Mouse (Mus musculus): ENCODE results near the gene Ndufb7. TPM values are rescaled to one million over a fixed set of nuclear protein-coding genes. Genes with fewer than 3 reads are reported as not detected.

The Ndufb7 gene
- polyA plus RNA-seq, 1 experiment from 2014 or later: 362 TPM

DNA sequence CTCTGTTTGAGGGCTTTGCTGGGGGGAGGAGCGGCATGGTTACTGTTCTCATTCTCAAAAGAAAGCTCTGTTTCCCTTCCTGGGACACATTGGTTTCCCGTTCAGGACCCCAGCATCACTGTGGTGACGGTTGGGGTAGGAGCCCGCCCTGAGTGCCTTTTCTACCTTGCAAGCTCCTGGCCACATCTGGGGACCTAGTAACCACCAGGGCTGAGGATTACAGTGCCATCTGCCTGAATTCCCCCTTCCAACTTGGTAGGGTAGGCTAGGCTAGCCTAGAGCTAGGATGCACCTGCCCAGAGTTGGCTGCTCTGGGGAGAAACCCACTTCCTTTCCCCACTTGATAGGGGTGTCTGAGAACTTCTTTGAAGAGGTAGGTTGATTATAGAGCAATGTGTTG is 45.5 kb downstream of the Ndufb7 start:
- WGBS: 91% methylated on average over 4 of the region's 4 CpGs
- Histone ChIP-seq H3K27ac (replicated peaks) (no peak overlapping the region), H3K4me3 (replicated peaks) (no peak overlapping the region), H3K4me1 (peaks cover 29% of the 10 kb centered on the region), H3K4me2 (no peak overlapping the region), H3K9me3 (replicated peaks) (no peaks in the 10 kb centered on the region), H3K27me3 (replicated peaks) (no peaks in the 10 kb centered on the region), H3K9ac (replicated peaks) (no peak overlapping the region), H3K36me3 (peaks cover 44% of the 10 kb centered on the region)
- no peak for ATAC-seq (ENCODE audit: low FRiP score)

- H3K4me1 ChIP-seq: peaks cover 24% of the 10 kb centered on the region
- H3K27ac ChIP-seq (replicated peaks): no peak overlapping the region
- H3K4me3 ChIP-seq (replicated peaks): no peak overlapping the region
- ATAC-seq (ENCODE audit: low FRiP score): no peak
- no peaks in the 10 kb centered on the region for H3K27me3 ChIP-seq (replicated peaks)
- H3K36me3 ChIP-seq: peaks cover 44% of the 10 kb centered on the region
- H3K4me2 ChIP-seq: no peak overlapping the region
- no peaks in the 10 kb centered on the region for H3K9me3 ChIP-seq (replicated peaks)
- 98% methylated on average over 4 of the region's 4 CpGs for WGBS
- no peak overlapping the region for H3K9ac ChIP-seq (replicated peaks)
These were observed 47.2 kb downstream of the Ndufb7 start for GRCm38 (mm10) chr8:83613695-83614094.

DNA sequence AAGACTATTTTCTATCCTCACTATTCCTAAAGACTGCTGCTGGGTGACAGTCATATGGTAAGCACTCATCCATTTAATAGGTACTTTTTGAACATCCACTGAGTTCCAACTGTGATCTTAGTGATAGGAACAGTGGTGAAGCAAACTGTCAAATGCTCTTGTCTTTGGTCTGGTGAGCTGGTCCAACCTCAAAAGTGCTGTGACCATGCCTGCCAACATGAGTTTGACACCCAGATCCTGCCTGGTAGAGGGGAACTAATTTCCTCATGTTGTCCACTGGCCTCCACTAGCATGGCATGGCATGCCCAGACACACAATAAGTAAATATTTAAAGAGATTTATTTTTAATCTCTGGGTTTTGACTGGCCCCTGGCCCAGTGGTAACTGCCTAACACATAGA is 50.2 kb downstream of the Ndufb7 start:
- no peak for ATAC-seq (ENCODE audit: low FRiP score)
- Histone ChIP-seq H3K27me3 (replicated peaks) (no peaks in the 10 kb centered on the region), H3K4me1 (0 out of 2 replicates have a peak, but pooled peaks cover under 1% of the 10 kb centered on the region), H3K9me3 (replicated peaks) (no peaks in the 10 kb centered on the region), H3K9ac (replicated peaks) (no peak overlapping the region), H3K4me3 (replicated peaks) (no peak overlapping the region), H3K4me2 (no peak overlapping the region), H3K27ac (replicated peaks) (no peak overlapping the region), H3K36me3 (peaks cover 27% of the 10 kb centered on the region)

- peaks cover 22% of the 10 kb centered on the region for H3K36me3 ChIP-seq
- 94% methylated on average over 2 of the region's 2 CpGs for WGBS
- 0 out of 2 replicates have a peak, but pooled peaks cover 5% of the 10 kb centered on the region for H3K4me1 ChIP-seq
- no peak overlapping the region for H3K9ac ChIP-seq (replicated peaks)
- no peak overlapping the region for H3K27ac ChIP-seq (replicated peaks)
- no peaks in the 10 kb centered on the region for H3K27me3 ChIP-seq (replicated peaks)
- no peak overlapping the region for H3K4me3 ChIP-seq (replicated peaks)
- H3K9me3 ChIP-seq (replicated peaks): no peaks in the 10 kb centered on the region
- no peak overlapping the region for H3K4me2 ChIP-seq
- ATAC-seq (ENCODE audit: low FRiP score): no peak
These were observed 50.6 kb downstream of the Ndufb7 start for GRCm38 (mm10) chr8:83617111-83617510.

- H3K9me3 ChIP-seq (replicated peaks): no peaks in the 10 kb centered on the region
- H3K4me1 ChIP-seq: 0 out of 2 replicates have a peak, but pooled peaks cover 9% of the 10 kb centered on the region
- WGBS: 97% methylated on average over 2 of the region's 2 CpGs
- H3K36me3 ChIP-seq: peaks cover 9% of the 10 kb centered on the region; the same call in 1 of the 2 replicates
- no peaks in the 10 kb centered on the region for H3K27me3 ChIP-seq (replicated peaks)
- no peak overlapping the region for H3K27ac ChIP-seq (replicated peaks)
- H3K4me3 ChIP-seq (replicated peaks): no peak overlapping the region
- no peak overlapping the region for H3K4me2 ChIP-seq
- H3K9ac ChIP-seq (replicated peaks): no peak overlapping the region
- no peak for ATAC-seq (ENCODE audit: low FRiP score)
These were observed 52.1 kb downstream of the Ndufb7 start for GRCm38 (mm10) chr8:83618566-83618965.

- Histone ChIP-seq H3K4me3 (replicated peaks) (no peak overlapping the region), H3K4me1 (0 out of 2 replicates have a peak, but pooled peaks cover 9% of the 10 kb centered on the region), H3K36me3 (no peaks in the 10 kb centered on the region), H3K4me2 (no peak overlapping the region), H3K27ac (replicated peaks) (no peak overlapping the region), H3K27me3 (replicated peaks) (no peaks in the 10 kb centered on the region), H3K9ac (replicated peaks) (no peak overlapping the region), H3K9me3 (replicated peaks) (no peaks in the 10 kb centered on the region)
- ATAC-seq (ENCODE audit: low FRiP score): no peak
- 91% methylated on average over 9 of the region's 9 CpGs for WGBS
These were observed 53.3 kb downstream of the Ndufb7 start for GRCm38 (mm10) chr8:83619568-83620285.

Other genes with a start within 250 kb of the Ndufb7 start
- gene Elmod2, start 234.2 kb upstream of the Ndufb7 start, polyA plus RNA-seq (2015; fragmentation: Nextera tagmentation; extraction: Ambion mirVana): 17.9 and 19.7 TPM in 2 replicates
- gene Mgat4d, start 218.2 kb upstream of the Ndufb7 start, polyA plus RNA-seq (2015; fragmentation: Nextera tagmentation; extraction: Ambion mirVana): not detected in 2 replicates
- 15.9 and 17.2 TPM in 2 replicates for gene Clgn, start 176.8 kb upstream of the Ndufb7 start, polyA plus RNA-seq (2015; fragmentation: Nextera tagmentation; extraction: Ambion mirVana)
- 272 and 290 TPM in 2 replicates for gene Scoc, start 108.3 kb upstream of the Ndufb7 start, polyA plus RNA-seq (2015; fragmentation: Nextera tagmentation; extraction: Ambion mirVana)
- gene Olfr370, start 30.9 kb upstream of the Ndufb7 start, polyA plus RNA-seq (2015; fragmentation: Nextera tagmentation; extraction: Ambion mirVana): not detected in 2 replicates
- gene Tecr, start 41.3 kb downstream of the Ndufb7 start, polyA plus RNA-seq (2015; fragmentation: Nextera tagmentation; extraction: Ambion mirVana): 1,464 and 1,650 TPM in 2 replicates
- 57.9 and 63.1 TPM in 2 replicates for gene Dnajb1, start 41.5 kb downstream of the Ndufb7 start, polyA plus RNA-seq (2015; fragmentation: Nextera tagmentation; extraction: Ambion mirVana)
- 116 and 118 TPM in 2 replicates for gene Gipc1, start 86.0 kb downstream of the Ndufb7 start, polyA plus RNA-seq (2015; fragmentation: Nextera tagmentation; extraction: Ambion mirVana)
- 0.95 and 1.00 TPM in 2 replicates for gene Ptger1, start 100.0 kb downstream of the Ndufb7 start, polyA plus RNA-seq (2015; fragmentation: Nextera tagmentation; extraction: Ambion mirVana)
- gene Pkn1, start 132.5 kb downstream of the Ndufb7 start, polyA plus RNA-seq (2015; fragmentation: Nextera tagmentation; extraction: Ambion mirVana): 24.6 and 25.1 TPM in 2 replicates
- gene Ddx39, start 148.5 kb downstream of the Ndufb7 start, polyA plus RNA-seq (2015; fragmentation: Nextera tagmentation; extraction: Ambion mirVana): 86.5 and 117 TPM in 2 replicates
- 12.2 and 15.5 TPM in 2 replicates for gene Adgre5, start 174.7 kb downstream of the Ndufb7 start, polyA plus RNA-seq (2015; fragmentation: Nextera tagmentation; extraction: Ambion mirVana)